Mouse (Mus musculus) stomach, embryonic 14.5 days (tissue): ENCODE results near the gene Trim28. TPM values are rescaled to one million over a fixed set of nuclear protein-coding genes. Genes with fewer than 3 reads are reported as not detected.
A peak's percentile ranks its signal among the peaks of the same experiment; 100 is the strongest.

Source experiments
- ATAC-seq: fragments of 200-750 bp; cut with Nextera tagmentation; 2 replicates; pipeline ENCODE4 v1.8.0; 2017; ENCODE audit warnings: low read depth, moderate TSS enrichment; ENCODE audit not compliant: insufficient number of reproducible peaks, insufficient read depth, low FRiP score
- H3K27ac ChIP-seq: fragments of 300-500 bp; sonication (generic); 2 replicates; pipeline ENCODE4 v1.5.1; 2014; ENCODE audit warnings: mild to moderate bottlenecking, low read length, moderate library complexity, mixed read lengths
- H3K27me3 ChIP-seq: fragments of 300-500 bp; sonication (generic); 2 replicates; pipeline ENCODE4 v1.6.1; 2014; ENCODE audit warnings: low read length, control low read depth, mixed read lengths; ENCODE audit not compliant: control insufficient read depth, insufficient read depth
- H3K36me3 ChIP-seq: fragments of 300-500 bp; sonication (generic); 2 replicates; pipeline ENCODE4 v1.6.1; 2014; ENCODE audit warnings: mild to moderate bottlenecking, control low read depth, low read length, moderate library complexity, mixed read lengths; ENCODE audit not compliant: control insufficient read depth, insufficient read depth
- H3K4me1 ChIP-seq: fragments of 300-500 bp; sonication (generic); 2 replicates; pipeline ENCODE4 v1.6.1; 2014; ENCODE audit warnings: low read length, control low read depth, mixed read lengths; ENCODE audit not compliant: control insufficient read depth, insufficient read depth
- H3K4me2 ChIP-seq: fragments of 300-500 bp; sonication (generic); replicated peaks from 2 replicates; pipeline ENCODE4 v1.6.1; 2014; ENCODE audit warnings: low read depth, low read length, control low read depth
- H3K4me3 ChIP-seq: fragments of 300-500 bp; sonication (generic); 2 replicates; pipeline ENCODE4 v1.5.1; 2014; ENCODE audit warnings: low read depth, low read length, control low read depth
- H3K9ac ChIP-seq: fragments of 300-500 bp; sonication (generic); replicated peaks from 2 replicates; pipeline ENCODE4 v1.6.1; 2014; ENCODE audit warnings: low read depth, mild to moderate bottlenecking, control low read depth, low read length, moderate library complexity, mixed read lengths
- H3K9me3 ChIP-seq: fragments of 300-500 bp; sonication (generic); 2 replicates; pipeline ENCODE4 v1.6.1; 2016; ENCODE audit warnings: low read depth, low read length, control low read depth; ENCODE audit not compliant: control insufficient read depth
- WGBS: fragments of 180-500 bp; shearing (Covaris S2); extraction: QIAGEN DNeasy Blood & Tissue Kit; methylation state at CpG from one replicate; pipeline ENCODE4 v1.1.7; 2014; 5-methylcytosine and 5-hydroxymethylcytosine counted together
- polyA plus RNA-seq: library from polyadenylated mRNA; unstranded; fragments of >200 nt; fragmentation: Nextera tagmentation; extraction: Ambion mirVana; gene quantifications from 2 replicates; pipeline ENCODE4 v1.2.1, GENCODE M21; 2014

The Trim28 gene
- polyA plus RNA-seq, 1 experiment from 2014 or later = 397 TPM

GRCm38 (mm10) chr7:13039181-13039580 is 40.3 kb downstream of the Trim28 start:
- no peaks in the 10 kb centered on the region for H3K9me3 ChIP-seq
- no peak overlapping the region for H3K27ac ChIP-seq
- H3K4me3 ChIP-seq = peak overlapping the region; percentile 51; the same call in 1 of the 2 replicates
- WGBS = 88% methylated on average over 1 of the region's 1 CpGs
- H3K4me2 ChIP-seq = peak overlapping the region; percentile 82
- ATAC-seq = no peak
- H3K4me1 ChIP-seq = peaks cover 32% of the 10 kb centered on the region
- H3K36me3 ChIP-seq = peaks cover 16% of the 10 kb centered on the region
- peak overlapping the region; percentile 93 for H3K9ac ChIP-seq
- peaks cover 10% of the 10 kb centered on the region; the same call in 1 of the 2 replicates for H3K27me3 ChIP-seq

GRCm38 (mm10) chr7:13041256-13041655 is 42.3 kb downstream of the Trim28 start:
- peaks cover 2% of the 10 kb centered on the region; the same call in 1 of the 2 replicates for H3K36me3 ChIP-seq
- peaks cover 29% of the 10 kb centered on the region for H3K4me1 ChIP-seq
- peaks cover 20% of the 10 kb centered on the region for H3K27me3 ChIP-seq
- H3K9me3 ChIP-seq = no peaks in the 10 kb centered on the region
- H3K4me3 ChIP-seq = no peak overlapping the region
- ATAC-seq = no peak
- H3K27ac ChIP-seq = no peak overlapping the region
- WGBS = 72% methylated on average over 1 of the region's 1 CpGs
- H3K4me2 ChIP-seq = no peak overlapping the region
- H3K9ac ChIP-seq = no peak overlapping the region

GRCm38 (mm10) chr7:13042511-13042910 is 43.6 kb downstream of the Trim28 start:
- WGBS = 76% methylated on average over 6 of the region's 6 CpGs
- no peak overlapping the region for H3K4me2 ChIP-seq

GRCm38 (mm10) chr7:13043120-13043444 is 44.2 kb downstream of the Trim28 start:
- 46% methylated on average over 16 of the region's 16 CpGs for whole genome bisulfite sequencing
- no peak for ATAC-seq
- H3K4me3 ChIP-seq = peak overlapping the region; percentile 44; the same call in 1 of the 2 replicates
- H3K9ac ChIP-seq = no peak overlapping the region
- H3K27me3 ChIP-seq = peaks cover 20% of the 10 kb centered on the region
- no peak overlapping the region for H3K27ac ChIP-seq
- peaks cover 22% of the 10 kb centered on the region for H3K4me1 ChIP-seq
- no peaks in the 10 kb centered on the region for H3K36me3 ChIP-seq
- H3K9me3 ChIP-seq = no peaks in the 10 kb centered on the region
- peak overlapping the region; percentile 95 for H3K4me2 ChIP-seq

More at GRCm38 (mm10) chr7:13042511-13042910, 43.6 kb downstream of the Trim28 start:
- Histone ChIP-seq H3K27ac (no peak overlapping the region), H3K36me3 (no peaks in the 10 kb centered on the region), H3K4me1 (peaks cover 22% of the 10 kb centered on the region), H3K9ac (no peak overlapping the region), H3K4me3 (no peak overlapping the region), H3K27me3 (peaks cover 20% of the 10 kb centered on the region), H3K9me3 (no peaks in the 10 kb centered on the region)
- no peak for ATAC-seq

GRCm38 (mm10) chr7:13043445-13044253 is 44.7 kb downstream of the Trim28 start:
- H3K36me3 ChIP-seq = no peaks in the 10 kb centered on the region
- peaks cover 21% of the 10 kb centered on the region for H3K4me1 ChIP-seq
- 7% methylated on average over 86 of the region's 88 CpGs for WGBS

GRCm38 (mm10) chr7:13044254-13044625 is 45.3 kb downstream of the Trim28 start:
- no peaks in the 10 kb centered on the region for H3K36me3 ChIP-seq
- H3K27me3 ChIP-seq = peaks cover 20% of the 10 kb centered on the region
- H3K27ac ChIP-seq = no peak overlapping the region
- peak overlapping the region; percentile 44 for H3K4me3 ChIP-seq
- ATAC-seq = no peak
- H3K9me3 ChIP-seq = no peaks in the 10 kb centered on the region
- H3K9ac ChIP-seq = peak overlapping the region; percentile 46; the same call in 1 of the 2 replicates
- peaks cover 15% of the 10 kb centered on the region for H3K4me1 ChIP-seq
- 5% methylated on average over 23 of the region's 23 CpGs for WGBS
- H3K4me2 ChIP-seq = peak overlapping the region; percentile 95

More at GRCm38 (mm10) chr7:13043445-13044253, 44.7 kb downstream of the Trim28 start:
- Histone ChIP-seq H3K27me3 (peaks cover 20% of the 10 kb centered on the region), H3K27ac (no peak overlapping the region), H3K9me3 (no peaks in the 10 kb centered on the region), H3K4me3 (peak overlapping the region; percentile 44), H3K9ac (peak overlapping the region; percentile 46; the same call in 1 of the 2 replicates), H3K4me2 (peak overlapping the region; percentile 95)
- ATAC-seq = peak; percentile 53

GRCm38 (mm10) chr7:13046084-13046483 is 47.2 kb downstream of the Trim28 start:
- 3% methylated on average over 2 of the region's 2 CpGs for WGBS
- ATAC-seq = peak; percentile 46; the same call in 1 of the 2 replicates

GRCm38 (mm10) chr7:13053001-13053400 is 54.1 kb downstream of the Trim28 start:
- ATAC-seq = no peak

More at GRCm38 (mm10) chr7:13046084-13046483, 47.2 kb downstream of the Trim28 start:
- Histone ChIP-seq H3K4me3 (no peak overlapping the region), H3K27ac (no peak overlapping the region), H3K4me1 (0 out of 2 replicates have a peak, but pooled peaks cover 12% of the 10 kb centered on the region), H3K4me2 (no peak overlapping the region), H3K27me3 (peaks cover 20% of the 10 kb centered on the region), H3K36me3 (no peaks in the 10 kb centered on the region), H3K9ac (no peak overlapping the region), H3K9me3 (no peaks in the 10 kb centered on the region)

More at GRCm38 (mm10) chr7:13053001-13053400, 54.1 kb downstream of the Trim28 start:
- Histone ChIP-seq H3K36me3 (no peaks in the 10 kb centered on the region), H3K27me3 (no peaks in the 10 kb centered on the region), H3K4me2 (no peak overlapping the region), H3K4me3 (no peak overlapping the region), H3K9me3 (no peaks in the 10 kb centered on the region), H3K27ac (no peak overlapping the region), H3K9ac (no peak overlapping the region), H3K4me1 (no peaks in the 10 kb centered on the region)
- 86% methylated on average over 13 of the region's 13 CpGs for WGBS
